Mouse (Mus musculus): ENCODE measurements around the gene Lif. TPM values are rescaled to one million over a fixed set of nuclear protein-coding genes. Genes with fewer than 3 reads are reported as not detected.

The Lif gene
- total RNA-seq, 2 experiments from 2014 or later, result 0.07 to 0.86 TPM

GRCm38 (mm10) chr11:4229841-4230240 is 27.5 kb upstream of the Lif start:
- DNase-seq (ENCODE audit: low spot score in 2 of 2), result peak in 1 of 2 experiments; percentile 15

DNA sequence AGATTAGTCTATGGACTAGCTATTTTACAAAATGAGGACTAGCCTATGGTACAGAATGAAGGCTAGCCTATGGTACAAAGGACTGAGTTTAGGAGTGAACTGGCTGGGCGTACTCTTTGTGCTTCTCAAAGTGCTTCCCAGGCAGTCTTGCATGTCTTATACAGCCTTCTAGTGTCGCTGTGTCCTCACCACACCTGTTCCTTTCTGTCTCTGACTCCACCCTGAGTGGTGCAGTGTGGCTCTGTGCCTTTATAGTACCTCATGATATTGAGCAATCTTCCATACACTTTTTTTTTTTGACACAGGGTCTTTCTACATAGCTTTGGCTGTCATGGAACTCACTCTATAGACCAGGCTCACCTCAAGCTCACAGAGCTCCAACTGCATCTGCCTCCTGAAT is 25.9 kb upstream of the Lif start:
- no peak for DNase-seq (ENCODE audit: low spot score in 2 of 2)

DNA sequence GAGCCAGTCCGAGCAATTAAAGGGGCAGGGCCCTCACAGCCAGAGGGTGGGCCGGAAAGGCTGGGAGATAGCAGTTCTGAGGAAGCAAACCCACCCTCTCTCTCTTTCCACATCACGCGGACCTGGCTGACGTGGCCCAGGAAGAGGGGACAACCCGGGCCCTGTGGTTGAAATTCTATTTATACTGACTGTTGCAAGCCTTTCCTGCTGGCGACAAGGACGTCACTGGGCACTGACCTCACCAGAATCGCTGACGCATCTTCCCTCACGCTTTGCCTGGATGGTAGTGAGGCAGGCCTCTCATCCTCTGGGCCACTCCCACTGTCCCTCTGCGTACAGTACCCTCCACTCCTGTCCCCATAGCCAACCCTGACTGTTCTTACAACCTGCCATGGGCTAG is 24.7 kb upstream of the Lif start:
- DNase-seq (ENCODE audit: low spot score in 2 of 2), result no peak

DNA sequence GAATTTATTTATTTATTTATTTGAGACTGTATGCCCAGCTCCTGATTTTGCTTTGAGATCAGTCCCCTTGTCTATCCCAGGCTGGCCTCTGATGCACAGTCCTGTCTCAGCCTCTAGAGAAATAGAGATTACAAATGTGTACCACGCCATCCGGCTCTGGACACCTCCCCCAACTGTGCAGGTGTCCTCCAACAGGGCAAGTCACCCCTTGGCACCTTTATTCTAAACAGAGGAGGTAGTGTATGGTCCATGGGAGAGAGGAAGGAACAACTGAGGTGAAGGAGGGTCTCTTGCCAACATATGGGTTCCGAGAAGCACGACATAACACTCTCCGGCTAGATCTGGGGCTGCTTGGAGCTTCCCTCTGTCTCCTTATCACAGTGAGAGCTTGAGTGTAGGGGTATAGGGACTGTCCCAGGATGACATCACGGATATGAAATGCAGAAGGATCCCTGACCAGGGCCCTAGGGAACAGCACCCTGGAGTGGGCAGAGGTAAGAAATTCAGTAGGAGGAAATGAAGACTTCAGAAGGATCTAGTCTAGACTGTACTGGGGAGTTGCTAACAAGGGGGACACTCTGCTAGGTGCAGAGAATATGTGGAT is 22.2 kb upstream of the Lif start:
- no peak for DNase-seq (ENCODE audit: low spot score in 2 of 2)

GRCm38 (mm10) chr11:4235665-4236545 is 21.5 kb upstream of the Lif start, which contains the start of gene Osm:
Gene Osm, plus strand, starts transcription at chr11:4236420.
- no peak for DNase-seq (ENCODE audit: low spot score in 2 of 2)

DNA sequence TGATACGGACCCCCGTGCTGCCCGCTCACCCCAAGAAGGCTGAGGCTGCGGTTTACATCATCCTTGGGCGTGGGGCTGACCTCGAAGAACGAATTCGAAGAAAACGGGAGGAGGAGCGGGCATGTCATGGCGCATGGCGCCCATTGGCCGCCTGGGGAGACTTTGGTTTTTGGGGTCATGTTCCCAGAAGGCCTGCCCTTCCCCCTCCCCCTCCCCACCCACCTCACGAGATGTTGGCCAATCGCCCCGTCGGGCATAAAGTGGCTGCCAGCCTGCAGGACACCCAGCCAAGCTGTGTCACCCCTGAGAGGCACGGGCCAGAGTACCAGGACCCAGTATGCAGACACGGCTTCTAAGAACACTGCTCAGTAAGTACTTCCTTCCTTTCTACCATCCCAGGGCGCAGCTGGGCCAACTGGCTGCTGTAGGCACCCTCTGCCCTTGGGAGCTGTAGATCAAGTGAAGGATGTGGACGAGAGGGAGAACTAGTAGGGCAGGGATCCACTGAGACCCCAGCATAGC is 20.8 kb upstream of the Lif start:
- DNase-seq (ENCODE audit: low spot score in 2 of 2), result no peak

GRCm38 (mm10) chr11:4237389-4237912 is 19.9 kb upstream of the Lif start:
- no peak for DNase-seq (ENCODE audit: low spot score in 2 of 2)

DNA sequence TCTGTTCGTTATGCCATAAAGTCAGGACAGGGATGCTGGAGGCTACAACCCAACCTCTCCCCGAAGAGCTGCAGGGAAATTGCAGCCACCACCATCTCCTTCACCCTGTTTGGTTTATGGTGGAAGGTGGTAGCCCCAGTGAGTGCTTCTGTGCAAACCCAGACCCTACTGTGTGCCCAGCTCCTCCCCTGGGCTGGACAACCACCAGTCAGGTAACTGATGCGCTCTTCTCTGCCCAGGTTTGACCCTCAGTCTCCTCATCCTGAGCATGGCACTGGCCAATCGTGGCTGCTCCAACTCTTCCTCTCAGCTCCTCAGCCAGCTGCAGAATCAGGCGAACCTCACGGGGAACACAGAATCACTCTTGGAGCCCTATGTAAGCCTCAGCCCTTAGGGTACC is 19.2 kb upstream of the Lif start:
- no peak for DNase-seq (ENCODE audit: low spot score in 2 of 2)

GRCm38 (mm10) chr11:4239691-4240090 is 17.7 kb upstream of the Lif start:
- DNase-seq (ENCODE audit: low spot score in 2 of 2), result no peak

GRCm38 (mm10) chr11:4240151-4240550 is 17.2 kb upstream of the Lif start:
- DNase-seq (ENCODE audit: low spot score in 2 of 2), result no peak

GRCm38 (mm10) chr11:4241180-4241579 is 16.2 kb upstream of the Lif start:
- no peak for DNase-seq (ENCODE audit: low spot score in 2 of 2)

GRCm38 (mm10) chr11:4246126-4246525 is 11.2 kb upstream of the Lif start:
- DNase-seq (ENCODE audit: low spot score in 2 of 2), result no peak

DNA sequence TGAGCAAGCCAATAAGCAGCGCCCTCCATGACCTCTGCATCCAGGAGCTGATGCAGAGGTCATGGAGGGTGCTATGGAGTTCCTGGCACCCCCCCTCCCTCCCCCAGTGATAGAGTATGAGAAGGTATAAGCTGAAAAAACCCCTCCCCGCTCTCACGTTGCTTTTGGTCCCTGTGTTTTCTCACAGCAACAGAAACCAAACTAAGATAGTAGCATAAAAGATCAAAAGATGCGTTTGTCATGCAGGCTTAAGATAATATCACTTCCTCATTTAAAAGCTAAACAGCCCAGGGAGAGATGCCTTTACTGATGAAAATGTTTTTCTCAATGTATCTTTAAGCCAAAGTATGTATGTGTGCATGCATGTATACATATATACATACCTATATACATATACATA is 10.7 kb upstream of the Lif start:
- DNase-seq (ENCODE audit: low spot score in 2 of 2), result no peak

- no peak for DNase-seq (ENCODE audit: low spot score in 2 of 2)
These were observed 10.0 kb upstream of the Lif start for GRCm38 (mm10) chr11:4247201-4247959.

- no peak for DNase-seq (ENCODE audit: low spot score in 2 of 2)
These were observed 8.2 kb upstream of the Lif start for GRCm38 (mm10) chr11:4249151-4249550.

- no peak for DNase-seq (ENCODE audit: low spot score in 2 of 2)
These were observed 7.1 kb upstream of the Lif start for GRCm38 (mm10) chr11:4250290-4250689.

- no peak for DNase-seq (ENCODE audit: low spot score in 2 of 2)
These were observed 6.0 kb upstream of the Lif start for GRCm38 (mm10) chr11:4251376-4251775.

- DNase-seq (ENCODE audit: low spot score in 2 of 2), result no peak
These were observed 4.5 kb upstream of the Lif start for GRCm38 (mm10) chr11:4252886-4253285.

- no peak for DNase-seq (ENCODE audit: low spot score in 2 of 2)
These were observed 399 bp downstream of the Lif start for GRCm38 (mm10) chr11:4257756-4258155.

GRCm38 (mm10) chr11:4258657-4259082 is 1.3 kb downstream of the Lif start:
- DNase-seq (ENCODE audit: low spot score in 2 of 2), result peak; percentile 85 to 89

DNA sequence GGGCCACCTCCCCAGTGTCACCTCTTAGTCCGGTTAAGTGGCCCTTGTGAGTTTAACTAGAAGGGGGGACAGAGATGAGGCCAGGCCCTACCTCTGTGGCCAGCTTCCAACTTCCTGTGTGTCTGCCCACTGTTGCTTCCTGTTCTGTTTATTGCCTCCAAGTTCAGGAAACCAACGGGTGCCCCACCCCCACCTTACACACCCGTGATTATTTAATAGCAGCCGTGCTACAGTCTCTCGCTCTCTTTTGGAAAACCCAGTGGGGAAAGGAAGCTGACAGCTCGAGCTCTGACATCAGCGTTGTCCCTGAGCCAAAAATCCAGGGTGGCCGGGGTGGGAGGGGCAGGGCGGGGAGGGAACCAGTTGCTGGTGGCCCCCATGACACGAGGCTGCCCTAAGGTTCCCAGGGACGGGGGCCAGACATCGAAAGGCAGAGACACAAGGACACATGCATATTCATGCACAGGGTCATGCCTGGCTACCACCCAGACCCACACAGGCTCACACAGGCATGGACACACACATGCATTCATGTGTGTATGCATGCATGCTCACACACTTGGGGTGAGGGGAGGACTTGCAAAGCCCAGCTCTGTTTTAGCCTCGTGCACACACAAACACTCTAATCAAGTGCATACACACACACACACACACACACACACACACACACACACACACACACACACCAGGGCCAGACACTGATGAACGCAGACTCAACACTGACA is 3.3 kb downstream of the Lif start:
- DNase-seq (ENCODE audit: low spot score in 2 of 2), result no peak
